Mouse (Mus musculus): ENCODE measurements around the gene Tjp3. TPM values are rescaled to one million over a fixed set of nuclear protein-coding genes. Genes with fewer than 3 reads are reported as not detected.

Tjp3 gene
- polyA plus RNA-seq, 1 experiment from 2014 or later = 3.9 TPM

GRCm38 (mm10) chr10:81249442-81249841 is 41.9 kb downstream of the Tjp3 start:
- H3K36me3 ChIP-seq (ENCODE audit: control insufficient read depth, insufficient read depth, low read length) = no peaks in the 10 kb centered on the region
- H3K9ac ChIP-seq (ENCODE audit: low read length) = no peak overlapping the region
- peaks cover 27% of the 10 kb centered on the region for H3K27me3 ChIP-seq (ENCODE audit: control insufficient read depth, insufficient read depth, low read length)
- no peak overlapping the region for H3K27ac ChIP-seq (ENCODE audit: low read depth, low read length)
- no peaks in the 10 kb centered on the region for H3K9me3 ChIP-seq (ENCODE audit: control insufficient read depth, low read length)
- ATAC-seq (ENCODE audit: low FRiP score) = no peak
- 89% methylated on average over 8 of the region's 8 CpGs for WGBS
- H3K4me2 ChIP-seq = no peak overlapping the region
- H3K4me1 ChIP-seq (ENCODE audit: control insufficient read depth, insufficient read depth, low read length) = peaks cover 4% of the 10 kb centered on the region; the same call in 1 of the 2 replicates
- DNase-seq (ENCODE audit: low spot score, missing footprints) = no peak
- H3K4me3 ChIP-seq (ENCODE audit: low read depth, low read length) = no peak overlapping the region

- ATAC-seq (ENCODE audit: low FRiP score) (no peak), DNase-seq (ENCODE audit: low spot score, missing footprints) (no peak)
- H3K4me3 ChIP-seq (ENCODE audit: low read depth, low read length) = no peak overlapping the region
- no peaks in the 10 kb centered on the region for H3K36me3 ChIP-seq (ENCODE audit: control insufficient read depth, insufficient read depth, low read length)
- peaks cover 18% of the 10 kb centered on the region for H3K27me3 ChIP-seq (ENCODE audit: control insufficient read depth, insufficient read depth, low read length)
- whole genome bisulfite sequencing = 88% methylated on average over 2 of the region's 2 CpGs
- H3K4me2 ChIP-seq = no peak overlapping the region
- H3K9me3 ChIP-seq (ENCODE audit: control insufficient read depth, low read length) = no peaks in the 10 kb centered on the region
- H3K4me1 ChIP-seq (ENCODE audit: control insufficient read depth, insufficient read depth, low read length) = no peaks in the 10 kb centered on the region; the same call in 1 of the 2 replicates
- no peak overlapping the region for H3K9ac ChIP-seq (ENCODE audit: low read length)
- no peak overlapping the region for H3K27ac ChIP-seq (ENCODE audit: low read depth, low read length)
Observed at GRCm38 (mm10) chr10:81247804-81248203, 43.6 kb downstream of the Tjp3 start.

GRCm38 (mm10) chr10:81245166-81245565 is 46.2 kb downstream of the Tjp3 start:
- Histone ChIP-seq H3K36me3 (ENCODE audit: control insufficient read depth, insufficient read depth, low read length) (no peaks in the 10 kb centered on the region), H3K4me3 (ENCODE audit: low read depth, low read length) (no peak overlapping the region), H3K9me3 (ENCODE audit: control insufficient read depth, low read length) (no peaks in the 10 kb centered on the region), H3K9ac (ENCODE audit: low read length) (peak overlapping the region; percentile 44; the same call in 1 of the 2 replicates), H3K4me2 (no peak overlapping the region), H3K27me3 (ENCODE audit: control insufficient read depth, insufficient read depth, low read length) (peaks cover 2% of the 10 kb centered on the region), H3K27ac (ENCODE audit: low read depth, low read length) (no peak overlapping the region), H3K4me1 (ENCODE audit: control insufficient read depth, insufficient read depth, low read length) (peaks cover under 1% of the 10 kb centered on the region; the same call in 1 of the 2 replicates)
- DNase-seq (ENCODE audit: low spot score, missing footprints) (no peak), ATAC-seq (ENCODE audit: low FRiP score) (no peak)
- WGBS = 90% methylated on average over 6 of the region's 6 CpGs

- Histone ChIP-seq H3K27ac (ENCODE audit: low read depth, low read length) (no peak overlapping the region), H3K9me3 (ENCODE audit: control insufficient read depth, low read length) (no peaks in the 10 kb centered on the region), H3K4me2 (no peak overlapping the region), H3K36me3 (ENCODE audit: control insufficient read depth, insufficient read depth, low read length) (no peaks in the 10 kb centered on the region), H3K4me3 (ENCODE audit: low read depth, low read length) (no peak overlapping the region), H3K4me1 (ENCODE audit: control insufficient read depth, insufficient read depth, low read length) (peaks cover 6% of the 10 kb centered on the region), H3K9ac (ENCODE audit: low read length) (peak overlapping the region; percentile 44; the same call in 1 of the 2 replicates), H3K27me3 (ENCODE audit: control insufficient read depth, insufficient read depth, low read length) (peaks cover 8% of the 10 kb centered on the region)
- ATAC-seq (ENCODE audit: low FRiP score) (peak; percentile 70), DNase-seq (ENCODE audit: low spot score, missing footprints) (peak; percentile 99)
- 8% methylated on average over 17 of the region's 17 CpGs for WGBS
Observed at GRCm38 (mm10) chr10:81244595-81244994, 46.8 kb downstream of the Tjp3 start.

- DNase-seq (ENCODE audit: low spot score, missing footprints) (no peak), ATAC-seq (ENCODE audit: low FRiP score) (0 out of 2 replicates have a peak, but pooled peaks have one; percentile 2)
- H3K27ac ChIP-seq (ENCODE audit: low read depth, low read length) = no peak overlapping the region
- no peaks in the 10 kb centered on the region for H3K36me3 ChIP-seq (ENCODE audit: control insufficient read depth, insufficient read depth, low read length)
- no peaks in the 10 kb centered on the region for H3K9me3 ChIP-seq (ENCODE audit: control insufficient read depth, low read length)
- H3K4me1 ChIP-seq (ENCODE audit: control insufficient read depth, insufficient read depth, low read length) = peaks cover 6% of the 10 kb centered on the region
- no peak overlapping the region for H3K4me2 ChIP-seq
- no peak overlapping the region for H3K9ac ChIP-seq (ENCODE audit: low read length)
- no peak overlapping the region for H3K4me3 ChIP-seq (ENCODE audit: low read depth, low read length)
- WGBS = 78% methylated on average over 4 of the region's 4 CpGs
- H3K27me3 ChIP-seq (ENCODE audit: control insufficient read depth, insufficient read depth, low read length) = peaks cover 10% of the 10 kb centered on the region
Observed at GRCm38 (mm10) chr10:81244146-81244545, 47.2 kb downstream of the Tjp3 start.

GRCm38 (mm10) chr10:81242021-81242420 is 49.4 kb downstream of the Tjp3 start:
- no peak for ATAC-seq (ENCODE audit: low FRiP score)
- H3K4me1 ChIP-seq (ENCODE audit: control insufficient read depth, insufficient read depth, low read length) = peaks cover 6% of the 10 kb centered on the region
- DNase-seq (ENCODE audit: low spot score, missing footprints) = no peak
- H3K4me2 ChIP-seq = no peak overlapping the region
- no peak overlapping the region for H3K27ac ChIP-seq (ENCODE audit: low read depth, low read length)
- 92% methylated on average over 16 of the region's 16 CpGs for WGBS
- peaks cover 10% of the 10 kb centered on the region for H3K27me3 ChIP-seq (ENCODE audit: control insufficient read depth, insufficient read depth, low read length)
- no peaks in the 10 kb centered on the region for H3K36me3 ChIP-seq (ENCODE audit: control insufficient read depth, insufficient read depth, low read length)
- no peak overlapping the region for H3K9ac ChIP-seq (ENCODE audit: low read length)
- H3K9me3 ChIP-seq (ENCODE audit: control insufficient read depth, low read length) = no peaks in the 10 kb centered on the region
- H3K4me3 ChIP-seq (ENCODE audit: low read depth, low read length) = no peak overlapping the region

GRCm38 (mm10) chr10:81240876-81241275 is 50.5 kb downstream of the Tjp3 start:
- H3K27ac ChIP-seq (ENCODE audit: low read depth, low read length) = no peak overlapping the region
- H3K4me2 ChIP-seq = no peak overlapping the region
- ATAC-seq (ENCODE audit: low FRiP score) (no peak), DNase-seq (ENCODE audit: low spot score, missing footprints) (peak; percentile 98)
- no peaks in the 10 kb centered on the region for H3K9me3 ChIP-seq (ENCODE audit: control insufficient read depth, low read length)
- 23% methylated on average over 13 of the region's 13 CpGs for WGBS
- no peak overlapping the region for H3K9ac ChIP-seq (ENCODE audit: low read length)
- H3K27me3 ChIP-seq (ENCODE audit: control insufficient read depth, insufficient read depth, low read length) = peaks cover 10% of the 10 kb centered on the region
- no peaks in the 10 kb centered on the region for H3K36me3 ChIP-seq (ENCODE audit: control insufficient read depth, insufficient read depth, low read length)
- H3K4me3 ChIP-seq (ENCODE audit: low read depth, low read length) = no peak overlapping the region
- H3K4me1 ChIP-seq (ENCODE audit: control insufficient read depth, insufficient read depth, low read length) = peaks cover 6% of the 10 kb centered on the region

GRCm38 (mm10) chr10:81238618-81239017 is 52.8 kb downstream of the Tjp3 start:
- no peak overlapping the region for H3K4me2 ChIP-seq
- H3K27ac ChIP-seq (ENCODE audit: low read depth, low read length) = no peak overlapping the region
- DNase-seq (ENCODE audit: low spot score, missing footprints) (no peak), ATAC-seq (ENCODE audit: low FRiP score) (no peak)
- WGBS = 86% methylated on average over 2 of the region's 2 CpGs
- no peak overlapping the region for H3K4me3 ChIP-seq (ENCODE audit: low read depth, low read length)
- no peak overlapping the region for H3K9ac ChIP-seq (ENCODE audit: low read length)
- no peaks in the 10 kb centered on the region for H3K9me3 ChIP-seq (ENCODE audit: control insufficient read depth, low read length)
- H3K27me3 ChIP-seq (ENCODE audit: control insufficient read depth, insufficient read depth, low read length) = peaks cover 10% of the 10 kb centered on the region
- H3K36me3 ChIP-seq (ENCODE audit: control insufficient read depth, insufficient read depth, low read length) = no peaks in the 10 kb centered on the region
- peaks cover 6% of the 10 kb centered on the region for H3K4me1 ChIP-seq (ENCODE audit: control insufficient read depth, insufficient read depth, low read length)

GRCm38 (mm10) chr10:81236471-81237268 is 54.7 kb downstream of the Tjp3 start:
- 87% methylated on average over 12 of the region's 12 CpGs for WGBS
- no peak for ATAC-seq (ENCODE audit: low FRiP score)

More at GRCm38 (mm10) chr10:81236471-81237268, 54.7 kb downstream of the Tjp3 start:
- H3K27me3 ChIP-seq (ENCODE audit: control insufficient read depth, insufficient read depth, low read length) = peaks cover 10% of the 10 kb centered on the region
- H3K27ac ChIP-seq (ENCODE audit: low read depth, low read length) = no peak overlapping the region
- peaks cover 12% of the 10 kb centered on the region for H3K4me1 ChIP-seq (ENCODE audit: control insufficient read depth, insufficient read depth, low read length)
- H3K9ac ChIP-seq (ENCODE audit: low read length) = no peak overlapping the region
- H3K4me2 ChIP-seq = no peak overlapping the region
- H3K4me3 ChIP-seq (ENCODE audit: low read depth, low read length) = no peak overlapping the region
- DNase-seq (ENCODE audit: low spot score, missing footprints) = no peak
- H3K36me3 ChIP-seq (ENCODE audit: control insufficient read depth, insufficient read depth, low read length) = no peaks in the 10 kb centered on the region
- H3K9me3 ChIP-seq (ENCODE audit: control insufficient read depth, low read length) = no peaks in the 10 kb centered on the region
